Mouse (Mus musculus) spleen, adult 2 months (tissue): ENCODE data around the gene Atg4b. TPM values are rescaled to one million over a fixed set of nuclear protein-coding genes. Genes with fewer than 3 reads are reported as not detected.
"Not testable (repeated sequence)": the region's sequence is repeated elsewhere in the genome, so short reads cannot be mapped to it uniquely, and the experiment has no call there.

Experiments used
- DNase-seq, 2 experiments: peaks; one replicate each; pipeline versions ENCODE4 v3.0.0 to v3.0.0-alpha.2; 2012 to 2021; ENCODE audit warnings: low spot score in 2 of 2, low read depth in 1 of 2
- H3K27ac ChIP-seq: fragments of 200-500 bp; 2 replicates; pipeline ENCODE4 v1.5.1; 2012; ENCODE audit warnings: low read length, inconsistent platforms; ENCODE audit not compliant: insufficient read depth
- H3K27me3 ChIP-seq: fragments of 200-500 bp; 2 replicates; pipeline ENCODE4 v1.6.1; 2012; ENCODE audit warnings: mild to moderate bottlenecking, moderate library complexity, low read length, inconsistent platforms; ENCODE audit not compliant: control insufficient read depth, insufficient read depth
- H3K36me3 ChIP-seq: fragments of 200-500 bp; 2 replicates; pipeline ENCODE4 v1.6.1; 2012; ENCODE audit warnings: mild to moderate bottlenecking, low read length, inconsistent platforms; ENCODE audit not compliant: control insufficient read depth, insufficient read depth
- H3K4me1 ChIP-seq: fragments of 200-500 bp; 2 replicates; pipeline ENCODE4 v1.6.1; 2011; ENCODE audit warnings: inconsistent platforms; ENCODE audit not compliant: control insufficient read depth, insufficient read depth, insufficient read length
- H3K4me3 ChIP-seq: fragments of 200-500 bp; 2 replicates; pipeline ENCODE4 v1.5.1; 2011; ENCODE audit warnings: mild to moderate bottlenecking, inconsistent platforms; ENCODE audit not compliant: insufficient read depth, insufficient read length; ENCODE audit errors: extremely low read depth
- CTCF ChIP-seq: fragments of 200-500 bp; IDR thresholded peaks from 2 replicates; pipeline ENCODE4 v1.5.1; 2011; ENCODE audit warnings: mild to moderate bottlenecking, inconsistent platforms; ENCODE audit not compliant: insufficient read depth, insufficient read length, insufficient replicate concordance; ENCODE audit errors: extremely low read depth
- POLR2A ChIP-seq: fragments of 200-500 bp; IDR thresholded peaks from 2 replicates; pipeline ENCODE4 v1.6.1; 2011; ENCODE audit warnings: low read depth, low read length, inconsistent platforms
- WGBS: fragments of 180-500 bp; shearing (Covaris S2); methylation state at CpG from one replicate; pipeline ENCODE4 v1.1.7; 2018; 5-methylcytosine and 5-hydroxymethylcytosine counted together
- polyA plus RNA-seq: library from polyadenylated mRNA; depleted of rRNA; stranded (reverse); fragments of >200 nt; gene quantifications from 2 replicates; pipeline ENCODE4 v1.2.3, GENCODE M21; 2012

The Atg4b gene
- polyA plus RNA-seq, 1 experiment: 38.5 TPM

DNA sequence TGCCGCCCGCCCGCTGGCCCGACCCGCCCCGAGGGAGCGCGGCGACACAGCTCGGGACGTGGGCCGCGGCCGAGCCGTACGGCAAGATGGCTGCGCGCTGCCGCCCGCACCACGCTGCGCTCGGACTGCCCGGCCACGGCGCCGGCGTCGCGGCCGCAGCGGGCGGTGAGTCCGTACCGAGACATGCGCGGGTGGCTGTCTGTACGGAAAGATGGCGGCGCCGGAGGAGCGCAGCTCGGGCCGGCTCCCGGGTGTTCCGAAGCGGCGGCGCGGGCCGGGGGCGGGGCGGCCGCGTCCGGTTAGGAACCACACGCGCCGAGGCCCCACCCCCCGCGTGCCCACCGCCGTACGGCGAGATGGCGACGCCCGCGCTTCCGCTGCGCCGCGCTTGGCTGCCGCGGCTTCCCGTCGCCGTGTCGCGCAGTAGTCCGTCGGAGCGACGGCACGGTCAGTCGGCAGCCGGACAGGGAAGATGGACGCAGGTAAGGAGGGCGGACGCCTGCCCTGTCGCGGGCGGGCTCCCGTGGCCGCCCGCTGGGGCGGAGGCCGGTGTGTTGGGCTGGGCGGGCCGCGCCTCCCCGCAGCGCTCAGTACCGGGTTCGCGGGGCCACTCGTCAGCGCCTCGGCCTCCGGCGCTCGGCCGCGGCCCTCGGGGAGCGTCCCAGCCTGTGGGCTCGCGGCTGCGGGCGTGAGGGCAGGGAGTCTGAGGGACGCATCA, 3.4 kb downstream of the Atg4b start, which contains the start of gene Thap4:
Gene Thap4 (minus strand): TSS at position 292 of the 718 bp plus-strand sequence.
- Histone ChIP-seq H3K27ac (peak within 1 kb of the TSS; percentile 83), H3K4me3 (peak within 1 kb of the TSS; percentile 98), H3K36me3 (peaks cover 9% of the 10 kb centered on the region), H3K4me1 (peaks cover 5% of the 10 kb centered on the region; the same call in 1 of the 2 replicates), H3K27me3 (no peaks in the 10 kb centered on the region)
- WGBS: 1% methylated on average over 121 of the region's 121 CpGs
- DNase-seq: peak; percentile 45 to 86
- TF ChIP-seq CTCF: no peak
- TF ChIP-seq POLR2A: peak; percentile 62

DNA sequence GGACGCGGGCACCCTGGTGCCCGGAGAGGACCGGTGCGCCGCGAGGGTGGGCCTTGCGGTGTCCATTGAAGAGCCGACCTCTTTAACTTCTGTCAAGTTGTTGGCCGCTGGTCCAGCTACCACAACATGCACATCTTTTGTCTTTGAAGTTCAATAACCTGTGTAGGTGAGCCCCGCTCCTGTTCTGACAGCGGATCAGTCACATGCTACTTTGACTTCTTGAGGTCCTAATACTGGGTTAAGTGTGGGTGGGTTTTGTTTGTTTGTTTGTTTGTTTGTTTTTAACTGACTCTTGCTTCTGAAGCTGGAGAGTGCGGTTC, 4.0 kb downstream of the Atg4b start:
- Histone ChIP-seq H3K4me1 (peaks cover 5% of the 10 kb centered on the region; the same call in 1 of the 2 replicates), H3K36me3 (peaks cover 4% of the 10 kb centered on the region), H3K27me3 (no peaks in the 10 kb centered on the region), H3K4me3 (peak overlapping the region; percentile 98), H3K27ac (peak overlapping the region; percentile 83)
- TF ChIP-seq CTCF (no peak), POLR2A (no peak)
- DNase-seq: no peak
- 2% methylated on average over 13 of the region's 13 CpGs for WGBS

DNA sequence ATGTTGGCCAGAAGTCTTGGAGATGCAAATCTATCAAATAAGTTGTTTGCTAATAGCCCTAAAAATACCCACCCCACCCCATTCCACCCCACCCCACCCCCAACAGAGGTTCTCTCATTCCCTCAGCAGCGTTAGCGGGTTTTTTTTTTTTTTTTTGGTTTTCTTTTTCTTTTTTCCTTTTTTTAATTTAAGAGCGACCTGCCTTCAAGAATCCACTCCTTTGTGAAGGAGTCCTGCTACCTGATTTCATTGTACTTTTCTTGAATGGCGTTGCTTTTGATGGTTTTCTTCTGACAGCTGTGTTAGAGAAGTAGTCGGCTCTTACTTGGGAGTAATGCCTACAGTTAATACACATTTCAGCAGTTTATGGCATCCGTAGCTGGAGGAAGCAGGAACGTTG, 4.3 kb downstream of the Atg4b start:
- no peak for TF ChIP-seq POLR2A
- TF ChIP-seq CTCF: no peak
- Histone ChIP-seq H3K4me3 (no peak overlapping the region), H3K4me1 (peaks cover 5% of the 10 kb centered on the region; the same call in 1 of the 2 replicates), H3K27ac (no peak overlapping the region), H3K27me3 (no peaks in the 10 kb centered on the region), H3K36me3 (peaks cover under 1% of the 10 kb centered on the region; the same call in 1 of the 2 replicates)
- WGBS: 26% methylated on average over 7 of the region's 7 CpGs
- DNase-seq: no peak

- H3K4me3 ChIP-seq: no peak overlapping the region
- H3K27me3 ChIP-seq: no peaks in the 10 kb centered on the region
- no peaks in the 10 kb centered on the region for H3K36me3 ChIP-seq
- DNase-seq: no peak
- peaks cover 5% of the 10 kb centered on the region; the same call in 1 of the 2 replicates for H3K4me1 ChIP-seq
- TF ChIP-seq POLR2A: no peak
- TF ChIP-seq CTCF: no peak
- H3K27ac ChIP-seq: no peak overlapping the region
Observed at GRCm38 (mm10) chr1:93756154-93756553, 4.9 kb downstream of the Atg4b start.

- 94% methylated on average over 1 of the region's 1 CpGs for WGBS
- Histone ChIP-seq H3K4me1 (no peaks in the 10 kb centered on the region; the same call in 1 of the 2 replicates), H3K4me3 (no peak overlapping the region), H3K27me3 (no peaks in the 10 kb centered on the region), H3K27ac (no peak overlapping the region), H3K36me3 (no peaks in the 10 kb centered on the region)
- TF ChIP-seq CTCF (no peak), POLR2A (no peak)
- DNase-seq: no peak
Observed at GRCm38 (mm10) chr1:93760076-93760475, 8.8 kb downstream of the Atg4b start.

GRCm38 (mm10) chr1:93763531-93763930, 12.2 kb downstream of the Atg4b start:
- 88% methylated on average over 3 of the region's 3 CpGs for WGBS

DNA sequence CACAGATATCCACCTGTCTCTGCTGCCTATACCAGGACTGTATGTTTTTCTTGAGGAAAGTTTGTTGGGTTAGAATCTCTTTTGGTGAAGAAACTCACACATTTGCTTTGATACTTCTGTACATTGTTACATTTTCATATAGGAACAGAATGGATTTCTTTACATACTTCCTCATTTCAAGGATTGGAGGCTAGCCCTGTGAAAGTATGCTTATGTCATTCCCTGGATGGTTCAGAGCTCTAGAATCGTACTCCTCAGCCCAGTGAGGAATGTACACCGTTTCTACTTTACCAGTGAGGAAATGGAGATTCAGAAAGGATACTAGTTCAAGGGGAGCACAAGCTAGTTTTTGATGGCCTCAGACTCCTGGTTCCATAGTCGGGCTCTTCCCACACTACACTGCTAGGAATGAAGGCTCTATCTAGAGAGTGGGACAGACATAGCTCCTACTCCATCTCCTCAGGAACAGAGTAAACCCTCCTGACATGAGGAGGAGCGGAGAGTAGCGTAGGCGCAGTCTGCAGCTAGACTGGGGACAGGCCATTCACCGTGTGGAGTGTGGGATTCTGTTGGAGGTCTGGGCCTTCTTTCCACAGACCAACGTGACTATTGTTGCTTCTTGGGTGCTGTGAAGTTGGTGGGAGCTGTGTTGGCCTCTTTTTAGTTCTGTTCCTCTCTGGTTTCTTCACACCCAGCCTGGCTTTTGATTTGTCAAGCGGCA, 13.7 kb downstream of the Atg4b start:
- Histone ChIP-seq H3K27ac (no peak overlapping the region), H3K36me3 (peaks cover 7% of the 10 kb centered on the region), H3K4me3 (no peak overlapping the region), H3K27me3 (no peaks in the 10 kb centered on the region), H3K4me1 (no peaks in the 10 kb centered on the region)
- no peak for DNase-seq
- WGBS: 83% methylated on average over 9 of the region's 9 CpGs
- TF ChIP-seq POLR2A: no peak
- no peak for TF ChIP-seq CTCF

More at GRCm38 (mm10) chr1:93763531-93763930, 12.2 kb downstream of the Atg4b start:
- H3K4me1 ChIP-seq, H3K27ac ChIP-seq, DNase-seq, H3K36me3 ChIP-seq, H3K27me3 ChIP-seq, H3K4me3 ChIP-seq: not testable (repeated sequence)
